Mouse (Mus musculus) mouse embryonic stem cell (cell line): ENCODE measurements around the gene Hacd3.
"Not testable (repeated sequence)": the region's sequence is repeated elsewhere in the genome, so short reads cannot be mapped to it uniquely, and the experiment has no call there.

Experiments
- in situ Hi-C, 2 experiments: fragments of 300-500 bp; cut with MboI; formaldehyde crosslinking; loops; 1 replicate in 1 of 2; 3 replicates in 1 of 2; pipeline ENCODE4 v1.14.3; 2019 to 2020; ENCODE audit warnings: low sequenced_read_pairs in 2 of 2, low pct_unique_long_range_greater_than_20kb in 1 of 2, mixed read lengths in 1 of 2; ENCODE audit not compliant: unreplicated experiment in 1 of 2

The Hacd3 gene

DNA sequence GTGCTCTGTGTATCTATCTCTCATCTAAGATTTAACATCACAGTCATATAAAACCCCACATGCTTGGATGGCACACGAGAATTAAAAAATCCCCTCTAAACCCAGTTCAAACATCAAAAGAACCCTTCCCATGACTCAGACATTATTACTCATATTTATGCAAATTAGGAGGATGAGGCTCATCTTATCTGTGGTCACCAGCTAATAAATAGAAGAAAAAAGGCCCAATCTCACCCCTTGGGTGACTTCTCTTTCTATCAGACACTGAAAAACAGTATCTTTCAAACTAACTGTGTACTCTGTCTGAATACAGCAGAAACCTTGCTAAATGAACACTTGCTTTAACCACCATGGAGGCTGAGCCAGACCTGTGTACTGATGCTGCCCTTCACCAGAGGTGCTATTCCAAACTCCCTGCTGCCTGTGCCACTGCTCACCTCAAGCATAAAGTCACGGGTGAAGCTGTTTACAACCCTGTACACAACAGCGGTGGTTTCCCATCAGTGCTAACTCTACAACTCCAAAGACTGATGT, 2.8 kb downstream of the Hacd3 start:
- in situ Hi-C loops = no loop called here

GRCm38 (mm10) chr9:65017896-65018295, 3.6 kb downstream of the Hacd3 start:
- in situ Hi-C loops = no loop called here

DNA sequence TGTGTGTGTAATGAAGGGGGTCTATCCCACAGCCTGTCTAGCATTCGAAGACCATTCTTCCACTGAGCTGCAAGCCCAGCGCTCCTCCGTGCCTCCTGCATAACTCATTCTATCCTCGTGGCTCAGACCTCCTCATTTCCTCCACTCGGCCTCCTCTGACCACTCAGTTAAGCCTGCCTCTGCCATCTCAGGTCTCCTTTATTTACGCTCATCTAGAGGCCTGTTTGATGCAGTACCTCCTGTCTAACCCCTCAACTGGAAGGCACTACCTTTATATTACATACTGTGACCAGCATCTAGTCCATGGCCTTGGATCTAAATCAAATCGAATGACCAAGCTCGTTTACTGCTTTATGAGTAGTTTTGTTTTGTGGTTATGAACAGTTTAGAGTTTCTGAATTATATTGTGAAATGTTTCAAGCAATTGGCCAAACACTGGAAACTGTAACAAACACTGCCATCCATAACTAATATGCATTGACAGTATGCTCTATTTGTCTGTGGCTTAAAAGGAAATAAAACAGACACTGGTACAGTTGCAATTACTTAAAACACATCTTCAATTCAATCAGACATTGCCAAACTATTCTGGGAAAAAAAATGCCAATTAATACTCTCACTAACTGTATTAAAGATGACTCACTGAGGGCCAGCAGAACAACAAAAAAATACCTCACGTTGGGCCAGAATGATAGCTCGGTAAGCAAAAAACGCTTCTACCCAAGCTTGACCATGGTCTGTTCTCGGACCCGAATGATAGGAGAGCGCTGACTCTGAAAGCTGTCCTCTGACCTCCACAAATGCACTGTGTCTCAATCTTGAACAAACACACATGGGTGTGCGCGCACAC, 4.3 kb downstream of the Hacd3 start:
- in situ Hi-C loops = no loop called here

- in situ Hi-C loops = no loop called here
Measured at GRCm38 (mm10) chr9:65016241-65016977, 5.1 kb downstream of the Hacd3 start.

GRCm38 (mm10) chr9:65015461-65016222, 5.9 kb downstream of the Hacd3 start:
- in situ Hi-C loops = no loop called here

GRCm38 (mm10) chr9:65011304-65011703, 10.2 kb downstream of the Hacd3 start:
- in situ Hi-C loops = no loop called here

DNA sequence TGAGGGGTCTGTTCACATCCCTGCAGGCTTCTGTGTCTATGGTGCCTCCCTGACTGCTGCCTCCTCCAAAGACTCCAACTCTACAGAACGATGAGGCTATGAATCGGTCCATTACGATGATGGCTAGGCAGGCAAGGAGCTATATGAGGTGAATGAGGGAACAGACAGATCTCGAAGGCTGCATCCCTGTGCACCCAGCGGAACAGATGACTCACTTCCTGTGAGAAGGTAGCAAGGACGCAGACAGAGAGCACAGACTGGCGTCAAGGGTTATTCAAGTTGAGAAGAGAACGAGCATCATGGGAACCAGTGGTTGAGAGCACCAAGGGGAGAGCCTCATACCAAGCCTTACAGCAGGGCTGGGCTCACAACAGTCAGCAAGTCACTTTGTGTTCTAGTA, 10.9 kb downstream of the Hacd3 start:
- in situ Hi-C loops = no loop called here

- in situ Hi-C loops = no loop called here
Measured at GRCm38 (mm10) chr9:65005737-65006136, 15.8 kb downstream of the Hacd3 start.

- in situ Hi-C loops = no loop called here
Measured at GRCm38 (mm10) chr9:65001481-65001880, 20.0 kb downstream of the Hacd3 start.

DNA sequence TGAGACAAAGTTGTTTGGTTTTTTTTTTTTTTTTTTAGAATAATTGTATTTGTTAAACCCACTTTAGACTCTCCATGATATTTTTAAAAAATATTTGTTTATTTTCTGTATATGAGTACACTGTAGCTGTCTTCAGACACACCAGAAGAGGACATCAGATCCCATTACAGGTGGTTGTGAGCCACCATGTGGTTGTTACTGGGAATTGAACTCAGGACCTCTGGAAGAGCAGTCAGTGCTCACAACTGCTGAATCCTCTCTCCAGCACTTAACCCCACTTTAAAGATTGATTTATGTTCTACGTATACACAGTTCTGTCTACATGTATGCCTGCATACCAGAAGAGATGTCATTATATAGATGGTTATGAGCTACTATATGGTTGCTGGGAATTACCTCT, 26.0 kb downstream of the Hacd3 start:
- in situ Hi-C loops = not testable (repeated sequence)

GRCm38 (mm10) chr9:64990291-64990690, 31.2 kb downstream of the Hacd3 start:
- in situ Hi-C loops = no loop called here

GRCm38 (mm10) chr9:64988443-64988842, 33.0 kb downstream of the Hacd3 start:
- in situ Hi-C loops = no loop called here

GRCm38 (mm10) chr9:64987651-64988050, 33.8 kb downstream of the Hacd3 start:
- in situ Hi-C loops = no loop called here

GRCm38 (mm10) chr9:64985807-64986206, 35.7 kb downstream of the Hacd3 start:
- in situ Hi-C loops = no loop called here

DNA sequence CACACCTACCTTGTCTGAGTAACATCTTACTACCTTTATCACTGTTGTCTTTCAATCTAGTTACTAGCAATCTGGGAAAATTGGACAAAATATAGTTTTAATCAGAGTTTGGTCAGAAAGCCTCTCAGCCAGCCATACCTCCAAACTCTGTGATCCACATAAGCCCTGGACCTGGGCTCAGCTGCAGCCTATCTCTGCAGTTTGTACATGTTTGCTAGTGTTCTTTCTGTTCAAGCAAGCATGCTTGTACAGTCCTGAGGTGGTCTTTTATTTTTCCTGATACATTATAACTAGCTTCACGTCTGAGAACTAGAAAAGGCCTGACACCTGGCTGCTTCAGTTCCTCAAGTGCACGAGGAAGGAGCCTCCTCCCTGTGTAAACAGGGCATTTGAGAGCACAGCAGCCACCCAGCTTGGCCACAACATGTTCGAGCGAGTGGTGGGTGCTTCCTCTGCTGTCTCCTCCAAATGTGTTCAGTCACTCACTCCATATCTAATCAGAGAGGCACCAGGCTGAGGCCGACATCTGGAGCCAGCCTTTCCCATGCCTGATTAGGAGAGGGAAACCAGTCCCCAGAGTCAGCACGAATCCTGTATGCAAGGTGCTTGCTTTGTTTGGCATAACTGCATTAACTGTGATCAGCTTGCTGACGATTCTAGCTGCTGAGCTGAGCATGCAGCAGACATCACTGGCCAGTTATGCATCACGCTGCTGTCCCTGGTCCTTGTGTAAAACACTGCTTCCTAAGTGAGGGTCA, 36.3 kb downstream of the Hacd3 start:
- in situ Hi-C loops = no loop called here

DNA sequence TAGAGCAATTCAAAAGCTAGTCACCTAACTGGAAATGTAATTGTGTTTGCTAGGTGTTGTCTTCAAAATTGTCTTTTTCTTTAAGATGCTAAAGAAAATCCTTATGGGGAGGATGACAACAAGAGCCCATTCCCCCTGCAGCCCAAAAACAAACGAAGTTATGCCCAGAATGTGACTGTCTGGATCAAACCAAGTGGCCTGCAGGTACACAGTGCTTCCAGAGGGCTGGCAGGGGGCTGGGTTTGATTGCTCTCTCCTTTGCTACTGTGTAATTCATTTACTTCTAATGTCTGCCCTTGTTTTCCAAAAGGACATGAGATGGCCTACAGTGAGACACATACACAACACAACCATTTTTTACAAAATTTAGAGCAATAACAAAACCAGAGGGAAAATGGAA, 39.6 kb downstream of the Hacd3 start:
- in situ Hi-C loops = no loop called here

GRCm38 (mm10) chr9:64980548-64980947, 40.9 kb downstream of the Hacd3 start:
- in situ Hi-C loops = no loop called here

GRCm38 (mm10) chr9:64960978-64961320, 60.5 kb downstream of the Hacd3 start:
- in situ Hi-C loops = no loop called here
